Mouse (Mus musculus) A20 (cell line): Measurements from ENCODE around the gene Samd4b.
A peak's percentile ranks its signal among the peaks of the same experiment; 100 is the strongest.
"Not testable (repeated sequence)": the region's sequence is repeated elsewhere in the genome, so short reads cannot be mapped to it uniquely, and the experiment has no call there.

Experiments used
- DNase-seq: peaks from one replicate; pipeline ENCODE4 v3.0.0-alpha.2; 2011; ENCODE audit warnings: low read depth, low spot score

The Samd4b gene

GRCm38 (mm10) chr7:28398696-28399340 is 199.1 kb downstream of the Samd4b start:
- no peak for DNase-seq

DNA sequence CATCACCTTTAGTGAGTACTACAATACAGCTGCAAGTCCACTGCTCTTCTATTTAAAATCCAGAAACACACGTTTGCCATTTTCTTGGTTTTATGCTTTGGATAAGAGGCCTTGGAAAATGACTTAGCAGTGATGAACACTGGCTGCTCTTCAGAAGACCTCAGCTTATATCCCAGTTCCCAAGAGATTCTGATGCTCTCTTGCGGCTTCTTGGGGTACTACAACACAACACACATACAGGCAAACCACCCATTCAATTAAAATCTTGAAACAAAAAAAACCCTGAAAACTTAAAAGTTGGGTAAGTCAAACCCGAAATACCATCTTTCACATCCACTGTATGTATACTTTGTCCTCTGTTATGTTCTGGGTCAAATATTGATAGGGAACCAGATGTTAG is 199.9 kb downstream of the Samd4b start:
- DNase-seq = peak; percentile 37

GRCm38 (mm10) chr7:28395425-28395824 is 202.5 kb downstream of the Samd4b start:
- DNase-seq = no peak

DNA sequence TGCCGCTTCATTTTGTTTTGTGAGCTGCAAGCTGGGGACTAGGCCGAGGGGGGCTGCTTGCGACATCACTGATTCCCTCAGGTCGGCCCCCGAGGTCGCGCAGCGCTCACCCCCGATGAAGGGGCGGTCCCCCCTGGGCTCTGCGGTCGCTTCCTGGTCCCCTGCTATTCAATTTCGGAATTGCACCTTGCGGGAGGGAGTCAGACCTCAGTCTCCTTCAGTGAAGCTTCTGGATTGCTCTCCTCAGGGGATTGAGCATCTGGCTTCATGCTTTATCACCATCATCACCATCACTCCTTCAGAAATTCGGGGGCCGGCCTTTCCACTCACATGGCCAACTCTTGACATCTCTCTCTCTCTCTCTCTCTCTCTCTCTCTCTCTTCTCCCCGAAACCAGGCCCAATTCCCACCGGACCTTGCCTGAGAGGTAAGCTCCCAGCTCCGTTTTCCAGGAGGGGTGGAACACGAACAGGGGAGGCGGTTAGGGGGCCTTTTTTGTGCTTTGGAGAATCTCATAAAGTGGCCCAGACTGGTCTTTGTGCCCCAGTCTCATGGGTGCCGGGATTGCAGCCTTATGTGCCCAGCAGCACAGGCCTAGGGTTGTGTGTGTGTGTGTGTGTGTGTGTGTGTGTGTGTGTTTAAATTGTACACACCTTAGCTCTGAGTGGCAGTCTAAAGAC is 204.5 kb downstream of the Samd4b start:
- peak; percentile 41 for DNase-seq

DNA sequence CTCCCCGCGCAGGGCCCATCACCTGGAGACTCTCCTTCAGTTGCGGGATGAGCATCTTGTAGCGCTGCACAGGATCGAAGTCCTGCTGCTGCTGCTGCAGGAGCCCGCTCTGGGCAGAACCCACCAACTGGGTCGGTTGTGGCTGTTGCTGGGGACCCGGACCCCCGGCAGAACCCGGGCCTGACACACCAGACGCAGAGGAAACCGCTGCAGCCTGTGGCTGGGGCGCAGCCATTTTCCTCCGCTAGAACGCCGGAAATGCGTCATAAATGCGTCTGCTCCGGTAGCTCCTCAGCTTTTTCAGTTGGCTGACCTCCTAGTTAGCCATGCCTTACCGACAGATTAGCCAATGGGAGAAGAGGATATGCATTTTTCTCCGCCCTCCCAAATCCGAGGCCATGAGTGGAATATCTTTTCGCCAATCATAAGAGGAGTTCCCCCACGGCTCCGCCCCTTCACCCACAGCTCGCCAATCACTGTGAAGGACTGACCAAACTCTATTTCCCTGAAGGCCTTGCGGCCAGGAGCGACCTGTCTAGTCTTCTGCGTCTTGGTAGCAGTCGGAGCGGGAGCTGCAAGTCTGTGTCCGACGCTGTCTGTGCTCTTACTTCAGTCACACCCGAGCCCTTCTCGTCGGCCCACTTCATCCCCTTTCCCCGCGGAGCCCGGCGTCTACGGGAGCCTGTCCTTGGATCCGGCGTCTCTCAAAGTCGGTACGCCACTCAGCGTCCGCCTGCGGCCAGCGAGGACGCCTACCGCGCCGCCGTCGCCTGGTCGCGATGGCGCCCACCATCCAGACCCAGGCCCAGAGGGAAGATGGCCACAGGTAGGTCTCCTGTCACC is 205.3 kb downstream of the Samd4b start, which contains the start of the genes Med29 and Paf1:
Med29 (minus strand) TSS at position 280 of the 843 bp plus-strand sequence.
Paf1 (plus strand) TSS at position 523 of the 843 bp plus-strand sequence.
- DNase-seq = peak; percentile 98

DNA sequence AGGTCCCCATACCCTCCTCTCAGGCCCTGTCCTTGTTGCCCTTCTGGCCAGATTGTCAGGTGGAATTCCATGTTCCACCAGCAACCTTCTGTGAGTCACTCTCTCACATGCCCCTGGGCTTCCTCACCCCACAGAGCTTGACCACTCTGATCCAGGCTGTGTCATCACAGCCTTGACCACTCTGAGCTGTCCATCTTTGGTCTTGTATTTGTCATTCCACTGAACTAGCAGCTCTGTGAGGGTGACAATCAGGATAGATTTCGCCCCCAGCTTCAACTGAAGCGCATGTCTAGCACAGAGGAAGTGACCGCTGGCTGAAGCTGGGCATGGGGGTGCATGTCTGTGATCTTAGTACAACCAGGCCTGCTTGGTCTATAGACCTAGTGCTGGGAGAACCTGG is 207.6 kb downstream of the Samd4b start:
- no peak for DNase-seq

- DNase-seq = peak; percentile 26
Measured at GRCm38 (mm10) chr7:28387384-28387783, 210.6 kb downstream of the Samd4b start.

GRCm38 (mm10) chr7:28386877-28387276 is 211.1 kb downstream of the Samd4b start:
- not testable (repeated sequence) for DNase-seq

DNA sequence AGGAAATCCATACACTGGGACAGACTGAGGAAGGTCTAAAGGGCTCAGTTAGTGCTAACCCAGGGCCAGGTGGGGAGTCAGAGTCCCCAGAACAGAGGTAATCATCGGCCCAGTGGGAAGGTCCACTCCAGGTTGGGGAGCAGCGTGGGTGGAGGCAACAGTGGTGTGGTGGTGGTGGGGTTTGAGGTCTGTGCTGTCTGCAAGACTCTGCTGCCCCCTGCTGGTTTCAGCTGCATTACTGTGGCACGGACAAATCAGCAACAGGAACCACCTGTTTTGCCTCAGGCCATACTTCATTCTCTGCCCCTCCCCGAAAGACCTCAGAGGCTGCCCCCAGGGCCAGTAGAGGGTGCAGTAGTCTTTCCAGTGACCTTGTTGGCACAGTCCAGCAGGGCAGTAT is 211.5 kb downstream of the Samd4b start:
- DNase-seq = peak; percentile 92

- no peak for DNase-seq
Measured at GRCm38 (mm10) chr7:28386007-28386406, 211.9 kb downstream of the Samd4b start.

DNA sequence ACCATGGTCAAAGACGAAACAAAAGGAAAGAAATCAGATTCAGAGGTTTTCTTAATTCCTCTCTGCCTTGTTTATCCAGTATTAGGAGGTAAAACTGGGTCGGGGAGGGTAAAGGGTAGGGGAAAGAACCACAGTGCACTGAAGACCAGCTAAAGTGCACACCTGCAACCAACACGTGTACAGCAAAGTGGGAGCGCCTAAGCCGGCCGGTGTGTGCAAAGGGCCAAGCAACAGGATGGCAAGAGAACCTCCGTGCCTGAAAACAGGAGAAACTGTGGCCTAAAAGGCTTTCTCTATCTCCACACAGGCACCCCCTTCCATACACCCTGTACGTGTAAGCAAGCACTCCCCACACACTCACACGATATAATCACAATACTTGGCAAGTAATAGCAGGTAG is 212.7 kb downstream of the Samd4b start:
- DNase-seq = no peak

DNA sequence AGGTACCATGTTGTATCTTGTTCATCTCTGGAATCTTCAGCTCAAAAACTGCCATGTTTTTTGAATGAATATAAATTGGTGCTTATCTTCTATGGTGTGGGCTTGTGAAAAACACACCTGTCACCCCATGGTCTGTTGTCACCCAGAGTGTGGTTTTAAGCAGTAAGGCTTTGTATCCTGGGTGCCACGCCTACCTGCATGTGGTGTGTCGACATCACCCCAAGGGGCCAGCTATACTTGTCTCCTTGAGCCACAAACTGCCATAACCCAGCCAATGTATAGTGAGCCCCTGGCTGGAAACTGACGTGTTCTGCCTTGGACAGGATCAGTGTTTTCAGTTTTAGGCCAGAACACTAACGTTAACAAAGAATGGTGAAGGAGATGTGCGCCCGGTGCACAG is 213.8 kb downstream of the Samd4b start:
- no peak for DNase-seq

- DNase-seq = no peak
Measured at GRCm38 (mm10) chr7:28383606-28384005, 214.3 kb downstream of the Samd4b start.

DNA sequence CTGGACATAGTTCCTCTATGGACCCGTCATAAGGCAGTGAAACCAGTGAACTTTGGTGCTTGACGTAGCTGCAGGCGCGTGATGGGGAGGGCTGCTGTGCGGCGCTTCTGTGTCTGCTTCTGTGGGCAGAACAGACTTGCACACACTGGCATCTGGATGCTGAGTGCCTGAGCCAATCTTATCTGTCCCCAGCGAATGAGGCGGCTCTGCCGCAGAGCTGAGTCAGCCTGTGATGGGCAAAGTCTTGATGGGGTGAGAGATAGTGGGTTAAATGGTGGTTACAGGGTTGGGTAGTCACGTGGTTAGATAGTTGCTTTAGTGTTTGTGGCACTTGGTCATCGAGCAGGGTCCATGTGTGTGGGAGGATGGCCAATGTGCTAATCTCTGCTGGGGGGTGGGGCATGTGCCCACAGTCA is 215.0 kb downstream of the Samd4b start:
- peak; percentile 87 for DNase-seq

GRCm38 (mm10) chr7:28382347-28382951 is 215.5 kb downstream of the Samd4b start:
- peak; percentile 89 for DNase-seq

GRCm38 (mm10) chr7:28381938-28382337 is 216.0 kb downstream of the Samd4b start:
- peak; percentile 93 for DNase-seq

DNA sequence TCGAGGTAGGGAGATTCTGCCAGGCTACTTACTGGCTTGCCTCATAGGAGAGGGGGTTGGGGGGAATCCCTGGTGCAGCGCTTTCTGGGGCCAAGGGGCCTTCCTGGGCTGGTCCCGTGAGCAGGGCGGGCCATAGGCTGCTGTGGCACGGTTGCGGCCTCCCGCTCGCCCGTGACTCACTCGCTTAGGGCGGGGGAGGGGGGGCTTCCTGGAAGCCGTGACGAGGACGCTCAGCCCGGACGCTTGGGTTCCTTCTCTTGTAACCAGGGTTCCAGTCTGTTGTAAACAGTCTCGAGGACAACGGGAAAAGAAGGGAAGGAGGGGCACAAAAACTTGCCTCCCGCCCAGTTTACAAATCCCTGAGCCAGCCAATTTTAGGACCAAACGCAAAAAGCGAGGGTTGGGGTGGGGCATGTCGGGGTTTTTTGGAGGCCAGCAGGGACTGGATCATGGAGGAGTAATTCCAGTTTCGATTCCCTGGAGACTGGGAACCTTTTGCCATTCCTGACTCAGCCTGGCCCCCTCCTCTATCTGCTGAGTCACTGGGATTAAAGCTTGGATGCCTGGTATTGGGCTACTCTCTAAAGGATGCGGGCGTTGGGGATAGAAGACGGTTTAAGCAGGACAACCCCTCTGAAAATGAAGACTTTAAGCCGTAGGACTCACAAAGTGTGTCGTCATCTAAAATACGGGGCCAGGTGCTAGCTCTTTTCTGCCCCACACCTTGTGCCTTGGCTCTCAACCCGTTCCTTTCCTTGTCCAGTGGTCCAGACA is 216.7 kb downstream of the Samd4b start:
- DNase-seq = peak; percentile 94

GRCm38 (mm10) chr7:28380237-28381016 is 217.5 kb downstream of the Samd4b start, which contains the start of gene Zfp36:
TSS of gene Zfp36 (minus strand) at chr7:28380253.
- DNase-seq = peak; percentile 80

DNA sequence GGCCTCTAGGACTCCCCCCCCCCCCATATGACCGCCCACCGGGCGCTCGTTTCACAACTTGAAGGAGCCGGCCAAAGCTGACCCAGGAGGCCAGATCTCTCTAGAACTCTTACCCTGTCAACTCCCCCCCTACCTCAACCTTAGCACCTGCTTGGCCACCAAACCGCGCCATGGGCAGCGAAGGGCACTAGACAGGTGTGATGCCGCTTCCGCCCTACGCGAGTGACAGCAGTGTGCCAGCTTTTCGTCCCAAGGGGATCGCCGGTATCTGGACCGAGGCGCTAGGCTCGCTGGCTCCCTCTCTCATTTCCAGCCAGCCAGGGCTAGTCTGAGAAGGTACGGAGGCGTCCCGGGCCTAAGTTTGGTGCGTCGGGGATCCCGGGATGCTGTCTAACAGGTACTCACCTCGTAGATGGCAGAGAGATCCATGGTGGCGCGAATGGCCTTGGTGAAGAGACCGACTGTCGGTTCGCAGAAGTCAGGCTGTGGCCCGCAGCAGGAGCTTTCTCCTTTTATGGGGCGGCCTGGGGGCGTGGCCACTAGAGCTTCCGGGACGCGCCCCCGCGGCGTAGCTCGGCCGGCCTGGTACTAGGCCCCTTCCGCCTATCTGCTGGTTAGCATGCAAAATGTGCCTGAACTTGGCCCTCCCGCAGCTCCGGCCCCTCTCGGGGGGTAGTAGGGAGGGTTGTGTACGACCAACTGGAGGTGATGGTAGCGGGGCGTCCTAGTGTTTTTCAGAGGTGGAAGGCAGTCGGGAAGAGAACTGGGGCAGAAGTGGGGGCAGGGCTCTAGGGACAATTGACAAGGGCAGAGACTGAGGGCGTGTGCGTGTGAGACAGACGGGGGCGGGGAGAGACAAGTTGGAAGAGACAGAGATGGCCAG is 218.9 kb downstream of the Samd4b start:
- DNase-seq = peak; percentile 97
